Mouse (Mus musculus) midbrain, embryonic 14.5 days (tissue): ENCODE results near the gene Mrpl38. TPM values are rescaled to one million over a fixed set of nuclear protein-coding genes. Genes with fewer than 3 reads are reported as not detected.

Experiments used
- ATAC-seq: fragments of 200-750 bp; cut with Nextera tagmentation; 2 replicates; pipeline ENCODE4 v1.8.0; 2017; ENCODE audit warnings: moderate number of reproducible peaks, moderate library complexity; ENCODE audit not compliant: low FRiP score, low TSS enrichment
- DNase-seq: peaks from one replicate; pipeline ENCODE4 v3.0.0-alpha.2; 2015
- H3K27ac ChIP-seq: fragments of 300-500 bp; sonication (generic); replicated peaks from 2 replicates; pipeline ENCODE4 v1.5.1; 2014; ENCODE audit warnings: mild to moderate bottlenecking, low read depth, low read length, moderate library complexity
- H3K27me3 ChIP-seq: fragments of 300-500 bp; sonication (generic); 2 replicates; pipeline ENCODE4 v1.6.1; 2014; ENCODE audit warnings: low read length, control low read depth, mixed read lengths; ENCODE audit not compliant: control insufficient read depth, insufficient read depth
- H3K36me3 ChIP-seq: fragments of 300-500 bp; sonication (generic); 2 replicates; pipeline ENCODE4 v1.6.1; 2014; ENCODE audit warnings: low read length, control low read depth; ENCODE audit not compliant: control insufficient read depth, insufficient read depth
- H3K4me1 ChIP-seq: fragments of 300-500 bp; sonication (generic); 2 replicates; pipeline ENCODE4 v1.6.1; 2014; ENCODE audit warnings: mild to moderate bottlenecking, antibody characterized with exemption, low read length, control low read depth; ENCODE audit not compliant: control insufficient read depth, insufficient read depth
- H3K4me2 ChIP-seq: fragments of 300-500 bp; sonication (generic); 2 replicates; pipeline ENCODE4 v1.6.1; 2014; ENCODE audit warnings: mild to moderate bottlenecking, low read length, moderate library complexity
- H3K4me3 ChIP-seq: fragments of 300-500 bp; sonication (generic); replicated peaks from 2 replicates; pipeline ENCODE4 v1.5.1; 2014; ENCODE audit warnings: low read depth, low read length
- H3K9ac ChIP-seq: fragments of 300-500 bp; sonication (generic); replicated peaks from 2 replicates; pipeline ENCODE4 v1.6.1; 2014; ENCODE audit warnings: mild to moderate bottlenecking, low read length, moderate library complexity
- H3K9me3 ChIP-seq: fragments of 300-500 bp; sonication (generic); 2 replicates; pipeline ENCODE4 v1.6.1; 2016; ENCODE audit warnings: low read length, control low read depth, mixed read lengths; ENCODE audit not compliant: control insufficient read depth
- WGBS: fragments of 180-500 bp; shearing (Covaris S2); extraction: QIAGEN DNeasy Blood & Tissue Kit; methylation state at CpG from one replicate; pipeline ENCODE4 v1.1.7; 2014; 5-methylcytosine and 5-hydroxymethylcytosine counted together
- polyA plus RNA-seq: library from polyadenylated mRNA; unstranded; fragments of >200 nt; fragmentation: Nextera tagmentation; extraction: Ambion mirVana; gene quantifications from 2 replicates; pipeline ENCODE4 v1.2.1, GENCODE M21; 2014

The Mrpl38 gene
- polyA plus RNA-seq, 1 experiment from 2014 or later, result 72.5 TPM

DNA sequence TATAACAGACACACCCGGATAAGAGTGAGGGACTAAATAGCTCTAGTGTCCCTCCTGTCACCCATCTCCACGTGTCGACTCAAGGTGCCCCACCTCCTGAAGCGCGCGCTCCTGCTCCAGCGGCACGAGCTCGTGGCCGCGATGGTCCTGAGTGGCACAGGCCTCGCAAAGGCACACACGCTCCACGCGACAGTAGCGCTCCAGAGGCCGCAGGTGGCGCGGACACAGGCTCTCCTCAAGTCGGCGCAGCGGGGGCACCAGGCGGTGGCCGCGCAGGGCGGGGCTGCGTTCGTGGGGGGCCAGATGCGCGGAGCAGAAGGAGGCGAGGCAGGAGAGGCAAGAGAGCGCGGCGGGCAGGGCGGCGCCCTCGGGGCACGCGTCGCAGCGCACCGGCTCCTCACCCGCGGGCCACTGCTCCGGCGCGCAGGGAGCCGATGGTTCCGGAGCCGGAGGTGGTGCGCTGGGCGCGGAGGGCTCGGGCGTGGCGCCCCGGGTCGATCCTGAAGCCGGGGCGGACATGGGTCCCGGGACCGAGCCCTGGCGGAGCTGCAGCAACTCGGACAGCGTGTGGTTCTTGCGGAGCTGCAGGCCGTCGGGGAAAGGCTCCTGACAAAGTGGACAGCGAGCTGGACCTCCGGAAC is 29.1 kb downstream of the Mrpl38 start:
- H3K4me3 ChIP-seq, result peak overlapping the region; percentile 28
- H3K9me3 ChIP-seq, result no peaks in the 10 kb centered on the region
- peaks cover 7% of the 10 kb centered on the region for H3K4me1 ChIP-seq
- H3K27ac ChIP-seq, result no peak overlapping the region
- H3K36me3 ChIP-seq, result no peaks in the 10 kb centered on the region
- DNase-seq, result no peak
- H3K9ac ChIP-seq, result peak overlapping the region; percentile 26; the same call in 1 of the 2 replicates
- H3K4me2 ChIP-seq, result peak overlapping the region; percentile 50
- WGBS, result 2% methylated on average over 69 of the region's 70 CpGs
- no peak for ATAC-seq
- peaks cover 65% of the 10 kb centered on the region for H3K27me3 ChIP-seq

DNA sequence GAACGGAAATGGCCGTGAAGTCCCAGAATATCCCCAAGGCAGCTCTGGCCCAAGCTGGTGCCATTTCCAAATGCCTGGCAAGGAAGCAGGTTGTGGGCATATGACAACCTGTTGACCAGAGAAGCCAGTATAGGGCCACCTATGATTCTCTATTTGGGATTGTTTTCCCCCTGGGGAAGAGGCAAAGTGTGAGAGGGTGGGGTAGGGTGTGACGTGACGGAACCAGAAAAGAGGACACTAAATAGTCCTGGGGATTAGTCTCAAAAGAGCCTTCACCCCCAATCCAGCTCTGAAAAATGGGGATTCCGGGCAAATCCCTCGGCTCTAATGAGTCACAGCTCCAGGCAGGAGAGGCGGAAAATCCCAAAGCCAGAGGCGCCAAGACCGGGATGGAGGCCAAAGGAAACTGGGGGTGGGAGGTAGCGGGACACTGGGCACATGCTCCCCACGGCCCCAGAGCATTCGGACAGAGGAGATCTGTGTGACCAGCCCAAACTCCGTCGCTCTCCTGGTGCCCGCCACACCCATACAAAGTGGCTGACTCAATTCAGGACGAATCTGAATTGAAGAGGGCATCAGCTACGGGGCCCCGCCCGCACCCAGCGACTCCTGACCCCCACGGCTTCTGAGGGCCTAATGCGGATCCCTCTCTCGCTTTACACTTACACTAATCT is 30.1 kb downstream of the Mrpl38 start:
- Histone ChIP-seq H3K4me3 (peak overlapping the region; percentile 28; the same call in 1 of the 2 replicates), H3K27ac (no peak overlapping the region), H3K4me1 (peaks cover 17% of the 10 kb centered on the region), H3K4me2 (no peak overlapping the region), H3K27me3 (peaks cover 65% of the 10 kb centered on the region), H3K9ac (no peak overlapping the region), H3K9me3 (no peaks in the 10 kb centered on the region), H3K36me3 (no peaks in the 10 kb centered on the region)
- 6% methylated on average over 23 of the region's 23 CpGs for WGBS
- ATAC-seq (no peak), DNase-seq (no peak)

- no peak for DNase-seq
- H3K27ac ChIP-seq, result no peak overlapping the region
- WGBS, result 7% methylated on average over 19 of the region's 19 CpGs
- no peak overlapping the region for H3K9ac ChIP-seq
- no peak overlapping the region for H3K4me2 ChIP-seq
- no peak overlapping the region for H3K4me3 ChIP-seq
- H3K4me1 ChIP-seq, result peaks cover 18% of the 10 kb centered on the region
- H3K27me3 ChIP-seq, result peaks cover 65% of the 10 kb centered on the region
- H3K36me3 ChIP-seq, result no peaks in the 10 kb centered on the region
- H3K9me3 ChIP-seq, result no peaks in the 10 kb centered on the region
- no peak for ATAC-seq
Measured at GRCm38 (mm10) chr11:116107777-116108285, 30.8 kb downstream of the Mrpl38 start.

DNA sequence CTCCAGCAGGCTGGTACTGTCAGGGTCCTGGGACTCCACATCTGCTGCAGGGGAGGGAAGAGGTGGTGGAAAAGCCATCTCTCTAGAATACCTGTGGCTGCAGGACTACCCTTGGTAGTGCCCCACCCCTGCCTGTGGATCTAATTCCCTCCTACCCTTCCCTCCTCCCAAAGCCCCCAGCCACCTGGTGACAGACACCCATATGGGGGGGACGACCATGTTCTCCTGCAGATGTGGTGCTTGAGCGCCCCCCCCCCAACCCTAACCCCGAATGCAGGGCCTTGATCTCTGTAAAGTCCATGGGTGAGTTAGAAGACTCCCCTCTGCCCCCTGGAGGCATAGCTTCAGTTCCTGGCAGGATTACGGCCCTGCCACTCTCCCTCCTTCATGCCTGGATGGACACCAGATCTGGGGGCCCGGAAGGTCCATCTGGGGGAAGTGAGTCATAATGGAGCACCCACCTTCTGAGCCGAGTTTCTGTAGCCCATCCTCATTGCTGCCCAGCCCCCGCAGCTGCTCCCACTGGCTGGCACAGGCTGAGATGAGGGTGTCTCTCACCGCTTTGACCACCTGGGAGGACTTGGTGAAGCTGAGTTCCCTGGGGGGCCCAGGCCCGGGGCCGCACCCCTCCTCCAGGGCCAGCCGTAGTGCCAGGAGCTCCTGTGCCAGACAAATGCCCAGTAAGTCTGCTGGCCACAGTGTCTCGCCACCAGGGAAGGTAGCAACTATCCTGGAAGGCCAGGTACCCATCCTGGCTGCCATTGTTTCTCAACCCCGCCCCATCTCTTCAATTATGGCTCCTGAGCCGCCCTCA is 31.5 kb downstream of the Mrpl38 start:
- no peaks in the 10 kb centered on the region for H3K9me3 ChIP-seq
- H3K9ac ChIP-seq, result no peak overlapping the region
- 20% methylated on average over 14 of the region's 14 CpGs for WGBS
- H3K27ac ChIP-seq, result no peak overlapping the region
- H3K36me3 ChIP-seq, result no peaks in the 10 kb centered on the region
- H3K27me3 ChIP-seq, result peaks cover 65% of the 10 kb centered on the region
- H3K4me3 ChIP-seq, result no peak overlapping the region
- H3K4me1 ChIP-seq, result peaks cover 18% of the 10 kb centered on the region
- no peak for DNase-seq
- ATAC-seq, result no peak
- H3K4me2 ChIP-seq, result no peak overlapping the region

DNA sequence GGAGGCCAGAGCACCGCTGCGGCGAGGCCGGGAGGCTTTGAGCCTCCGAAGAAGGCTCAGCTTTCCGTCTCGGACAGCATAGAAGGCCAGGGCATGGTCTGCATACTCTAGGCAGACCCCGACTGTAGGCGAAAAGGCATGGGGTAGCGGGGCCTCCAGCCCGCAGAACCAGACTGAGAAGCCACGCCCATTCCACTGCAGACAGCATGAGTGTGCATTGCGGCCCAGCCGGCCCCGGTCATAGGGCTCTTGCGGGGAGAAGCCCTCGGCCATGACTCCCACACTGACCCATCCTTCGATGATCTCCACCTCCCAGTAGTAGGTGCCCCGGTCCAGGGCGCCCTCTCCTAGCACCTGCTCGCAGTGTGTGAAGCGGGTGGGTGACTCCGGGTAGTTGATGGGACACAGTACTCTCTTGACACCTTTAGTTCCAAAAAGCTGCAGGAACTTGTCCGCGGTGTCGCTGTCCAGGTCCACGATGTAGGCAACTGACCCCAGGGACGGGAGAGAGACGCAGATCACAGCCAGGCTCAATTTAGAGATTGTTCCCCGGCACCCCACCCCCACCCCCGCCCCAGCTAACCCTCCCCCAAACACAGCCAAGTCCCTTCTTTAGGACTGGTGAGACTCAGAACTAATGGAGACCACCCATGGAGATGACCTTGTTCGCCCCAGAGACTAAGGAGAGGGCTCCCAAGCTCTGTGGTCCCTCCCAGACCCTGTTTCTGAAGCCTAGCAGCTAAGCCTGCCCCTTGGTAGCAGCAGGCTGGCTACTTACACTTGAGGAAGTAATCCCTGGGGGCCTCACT is 32.3 kb downstream of the Mrpl38 start:
- no peaks in the 10 kb centered on the region for H3K36me3 ChIP-seq
- DNase-seq, result no peak
- H3K4me1 ChIP-seq, result peaks cover 20% of the 10 kb centered on the region
- no peak for ATAC-seq
- H3K4me3 ChIP-seq, result no peak overlapping the region
- no peak overlapping the region for H3K9ac ChIP-seq
- WGBS, result 24% methylated on average over 32 of the region's 32 CpGs
- H3K27me3 ChIP-seq, result peaks cover 59% of the 10 kb centered on the region
- H3K9me3 ChIP-seq, result no peaks in the 10 kb centered on the region
- peak overlapping the region; percentile 19; the same call in 1 of the 2 replicates for H3K4me2 ChIP-seq
- H3K27ac ChIP-seq, result no peak overlapping the region

DNA sequence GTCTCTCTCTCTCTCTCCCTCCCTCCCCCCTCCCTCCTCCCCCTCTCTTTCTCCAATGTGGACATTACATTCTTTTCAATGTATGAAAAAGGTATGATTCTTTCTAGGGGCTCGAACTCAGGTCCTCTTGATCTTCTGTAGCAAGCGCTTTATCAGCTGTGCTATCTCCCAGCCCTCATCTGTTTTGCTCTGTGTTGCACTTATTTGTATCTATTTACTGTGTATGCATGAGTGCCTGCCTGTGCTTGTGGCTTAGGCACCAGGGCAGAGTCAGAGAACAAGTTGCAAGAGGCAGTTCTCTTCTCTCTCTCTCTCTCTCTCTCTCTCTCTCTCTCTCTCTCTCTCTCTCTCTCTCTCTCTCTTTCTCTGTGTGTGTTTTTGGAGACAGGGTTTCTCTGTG is 33.6 kb downstream of the Mrpl38 start:
- H3K36me3 ChIP-seq, result no peaks in the 10 kb centered on the region
- DNase-seq (no peak), ATAC-seq (no peak)
- H3K27me3 ChIP-seq, result peaks cover 46% of the 10 kb centered on the region
- H3K4me1 ChIP-seq, result peaks cover 18% of the 10 kb centered on the region
- whole genome bisulfite sequencing, result 92% methylated on average over 2 of the region's 2 CpGs
- no peak overlapping the region for H3K27ac ChIP-seq
- no peak overlapping the region for H3K4me3 ChIP-seq
- no peaks in the 10 kb centered on the region for H3K9me3 ChIP-seq
- no peak overlapping the region for H3K9ac ChIP-seq
- no peak overlapping the region for H3K4me2 ChIP-seq

DNA sequence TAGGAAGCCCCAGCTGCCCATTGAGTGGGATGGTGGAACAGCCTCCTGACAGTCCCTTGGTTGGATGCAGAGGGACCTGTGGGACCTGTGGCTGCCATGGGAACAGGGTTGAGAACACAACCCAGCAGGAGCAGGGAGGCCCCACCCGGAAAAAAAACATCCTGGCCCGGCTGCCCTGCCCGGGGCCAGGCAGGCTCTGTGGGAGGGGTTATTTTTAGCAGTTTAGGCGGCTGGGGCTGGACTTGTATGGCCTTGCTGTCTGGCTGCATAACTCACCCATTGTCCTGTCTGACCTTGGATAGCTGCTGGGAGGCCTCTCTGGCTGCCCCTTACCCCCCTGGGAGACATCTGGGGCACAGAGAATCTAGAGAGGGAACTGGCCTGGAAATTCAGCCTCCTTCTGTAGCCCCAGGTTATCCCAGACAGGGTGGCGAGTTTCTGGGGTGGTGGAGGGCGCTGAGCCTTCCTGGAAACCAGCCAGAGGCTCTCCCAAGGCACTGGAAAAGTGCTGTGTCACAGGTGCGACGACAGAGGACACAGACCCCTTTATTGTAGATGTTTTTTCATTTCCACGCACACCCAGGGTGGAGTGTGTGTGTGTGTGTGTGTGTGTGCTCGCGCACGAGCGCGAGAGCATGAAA is 34.5 kb downstream of the Mrpl38 start:
- no peak for DNase-seq
- no peak overlapping the region for H3K27ac ChIP-seq
- H3K9ac ChIP-seq, result no peak overlapping the region
- H3K4me1 ChIP-seq, result peaks cover 14% of the 10 kb centered on the region; the same call in 1 of the 2 replicates
- H3K4me3 ChIP-seq, result no peak overlapping the region
- H3K4me2 ChIP-seq, result no peak overlapping the region
- H3K27me3 ChIP-seq, result peaks cover 37% of the 10 kb centered on the region
- ATAC-seq, result no peak
- 43% methylated on average over 14 of the region's 14 CpGs for WGBS
- H3K36me3 ChIP-seq, result no peaks in the 10 kb centered on the region
- H3K9me3 ChIP-seq, result no peaks in the 10 kb centered on the region

- 78% methylated on average over 12 of the region's 12 CpGs for WGBS
- Histone ChIP-seq H3K9ac (no peak overlapping the region), H3K4me1 (peaks cover 14% of the 10 kb centered on the region; the same call in 1 of the 2 replicates), H3K9me3 (no peaks in the 10 kb centered on the region), H3K4me3 (no peak overlapping the region), H3K27me3 (peaks cover 31% of the 10 kb centered on the region), H3K27ac (no peak overlapping the region; the same call in 1 of the 2 replicates), H3K4me2 (no peak overlapping the region), H3K36me3 (no peaks in the 10 kb centered on the region)
- no peak for DNase-seq
- no peak for ATAC-seq
Measured at GRCm38 (mm10) chr11:116103572-116103971, 35.1 kb downstream of the Mrpl38 start.
